Mouse (Mus musculus) liver, embryonic 16.5 days (tissue): Measurements from ENCODE around the gene Ugt1a9. TPM values are rescaled to one million over a fixed set of nuclear protein-coding genes. Genes with fewer than 3 reads are reported as not detected.

ENCODE experiments used
- ATAC-seq: fragments of 200-750 bp; cut with Nextera tagmentation; 2 replicates; pipeline ENCODE4 v1.8.0; 2017; ENCODE audit warnings: low read depth, mild to moderate bottlenecking, moderate number of reproducible peaks, moderate library complexity
- H3K27ac ChIP-seq: fragments of 300-500 bp; sonication (generic); 2 replicates; pipeline ENCODE4 v1.5.1; 2014; ENCODE audit warnings: mild to moderate bottlenecking, low read length
- H3K27me3 ChIP-seq: fragments of 300-500 bp; sonication (generic); 2 replicates; pipeline ENCODE4 v1.6.1; 2014; ENCODE audit warnings: low read depth, low read length, mixed read lengths; ENCODE audit not compliant: control insufficient read depth, insufficient read depth
- H3K36me3 ChIP-seq: fragments of 300-500 bp; sonication (generic); 2 replicates; pipeline ENCODE4 v1.6.1; 2014; ENCODE audit warnings: mild to moderate bottlenecking; ENCODE audit not compliant: control insufficient read depth, insufficient read depth
- H3K4me1 ChIP-seq: fragments of 300-500 bp; sonication (generic); 2 replicates; pipeline ENCODE4 v1.6.1; 2014; ENCODE audit warnings: low read depth, low read length, mixed read lengths; ENCODE audit not compliant: control insufficient read depth
- H3K4me2 ChIP-seq: fragments of 300-500 bp; sonication (generic); 2 replicates; pipeline ENCODE4 v1.6.1; 2014; ENCODE audit warnings: low read depth, low read length, mixed read lengths
- H3K4me3 ChIP-seq: fragments of 300-500 bp; sonication (generic); 2 replicates; pipeline ENCODE4 v1.5.1; 2014; ENCODE audit warnings: low read depth, mild to moderate bottlenecking, low read length
- H3K9ac ChIP-seq: fragments of 300-500 bp; sonication (generic); 2 replicates; pipeline ENCODE4 v1.6.1; 2014; ENCODE audit warnings: low read depth, low read length
- H3K9me3 ChIP-seq: fragments of 300-500 bp; sonication (generic); replicated peaks from 2 replicates; pipeline ENCODE4 v1.6.1; 2016; ENCODE audit warnings: low read length; ENCODE audit not compliant: control insufficient read depth
- WGBS: fragments of 180-500 bp; shearing (Covaris S2); extraction: QIAGEN DNeasy Blood & Tissue Kit; methylation state at CpG from one replicate; pipeline ENCODE4 v1.1.7; 2014; ENCODE audit not compliant: insufficient replicate concordance; 5-methylcytosine and 5-hydroxymethylcytosine counted together
- polyA plus RNA-seq: library from polyadenylated mRNA; unstranded; fragments of >200 nt; fragmentation: Nextera tagmentation; extraction: Ambion mirVana; gene quantifications from 2 replicates; pipeline ENCODE4 v1.2.1, GENCODE M21; 2015

The Ugt1a9 gene
- polyA plus RNA-seq, 1 experiment from 2014 or later = 0.44 TPM

- no peak overlapping the region for H3K4me2 ChIP-seq
- no peak for ATAC-seq
- peaks cover 39% of the 10 kb centered on the region for H3K9me3 ChIP-seq
- H3K9ac ChIP-seq = no peak overlapping the region
- H3K4me3 ChIP-seq = no peak overlapping the region
- no peaks in the 10 kb centered on the region for H3K4me1 ChIP-seq
- 47% methylated on average over 7 of the region's 7 CpGs for WGBS
- no peaks in the 10 kb centered on the region for H3K36me3 ChIP-seq
- no peaks in the 10 kb centered on the region for H3K27me3 ChIP-seq
- no peak overlapping the region for H3K27ac ChIP-seq
Observed at GRCm38 (mm10) chr1:88231803-88232499, 161.4 kb downstream of the Ugt1a9 start.

GRCm38 (mm10) chr1:88232664-88233380, 162.2 kb downstream of the Ugt1a9 start:
- no peaks in the 10 kb centered on the region for H3K27me3 ChIP-seq
- no peak overlapping the region for H3K4me2 ChIP-seq
- ATAC-seq = no peak
- H3K4me3 ChIP-seq = no peak overlapping the region
- WGBS = 35% methylated on average over 3 of the region's 3 CpGs
- H3K9ac ChIP-seq = no peak overlapping the region
- no peaks in the 10 kb centered on the region for H3K4me1 ChIP-seq
- H3K36me3 ChIP-seq = no peaks in the 10 kb centered on the region
- no peak overlapping the region for H3K27ac ChIP-seq
- H3K9me3 ChIP-seq = peaks cover 41% of the 10 kb centered on the region

GRCm38 (mm10) chr1:88233421-88234247, 163.0 kb downstream of the Ugt1a9 start:
- no peak for ATAC-seq
- Histone ChIP-seq H3K27me3 (no peaks in the 10 kb centered on the region), H3K9ac (no peak overlapping the region), H3K4me1 (no peaks in the 10 kb centered on the region), H3K9me3 (peaks cover 41% of the 10 kb centered on the region), H3K27ac (no peak overlapping the region), H3K36me3 (no peaks in the 10 kb centered on the region), H3K4me2 (no peak overlapping the region), H3K4me3 (no peak overlapping the region)
- WGBS = 53% methylated on average over 14 of the region's 14 CpGs

- no peak overlapping the region for H3K4me2 ChIP-seq
- H3K27me3 ChIP-seq = no peaks in the 10 kb centered on the region
- H3K9ac ChIP-seq = no peak overlapping the region
- H3K27ac ChIP-seq = no peak overlapping the region
- ATAC-seq = no peak
- no peak overlapping the region for H3K4me3 ChIP-seq
- no peaks in the 10 kb centered on the region for H3K4me1 ChIP-seq
- H3K36me3 ChIP-seq = no peaks in the 10 kb centered on the region
- 45% methylated on average over 4 of the region's 4 CpGs for whole genome bisulfite sequencing
- H3K9me3 ChIP-seq = peaks cover 46% of the 10 kb centered on the region
Observed at GRCm38 (mm10) chr1:88234248-88234610, 163.6 kb downstream of the Ugt1a9 start.

GRCm38 (mm10) chr1:88234646-88235045, 164.0 kb downstream of the Ugt1a9 start:
- no peak overlapping the region for H3K4me2 ChIP-seq
- no peaks in the 10 kb centered on the region for H3K36me3 ChIP-seq
- H3K27ac ChIP-seq = no peak overlapping the region
- no peak overlapping the region for H3K4me3 ChIP-seq
- H3K9ac ChIP-seq = no peak overlapping the region
- no peak for ATAC-seq
- no peaks in the 10 kb centered on the region for H3K27me3 ChIP-seq
- no peaks in the 10 kb centered on the region for H3K4me1 ChIP-seq
- H3K9me3 ChIP-seq = peaks cover 43% of the 10 kb centered on the region
- 31% methylated on average over 5 of the region's 5 CpGs for WGBS

GRCm38 (mm10) chr1:88235046-88235893, 164.7 kb downstream of the Ugt1a9 start:
- Histone ChIP-seq H3K36me3 (no peaks in the 10 kb centered on the region), H3K4me2 (no peak overlapping the region), H3K9ac (no peak overlapping the region), H3K4me1 (no peaks in the 10 kb centered on the region), H3K27me3 (no peaks in the 10 kb centered on the region), H3K4me3 (no peak overlapping the region), H3K27ac (no peak overlapping the region), H3K9me3 (peaks cover 41% of the 10 kb centered on the region)
- 44% methylated on average over 11 of the region's 11 CpGs for WGBS
- no peak for ATAC-seq

GRCm38 (mm10) chr1:88235894-88236415, 165.4 kb downstream of the Ugt1a9 start:
- Histone ChIP-seq H3K4me1 (no peaks in the 10 kb centered on the region), H3K9ac (no peak overlapping the region), H3K9me3 (peaks cover 42% of the 10 kb centered on the region), H3K4me3 (no peak overlapping the region), H3K27me3 (no peaks in the 10 kb centered on the region), H3K4me2 (no peak overlapping the region), H3K27ac (no peak overlapping the region), H3K36me3 (no peaks in the 10 kb centered on the region)
- WGBS = 37% methylated on average over 4 of the region's 4 CpGs
- ATAC-seq = no peak

- no peak for ATAC-seq
Observed at GRCm38 (mm10) chr1:88237311-88237710, 166.7 kb downstream of the Ugt1a9 start.

More at GRCm38 (mm10) chr1:88237311-88237710, 166.7 kb downstream of the Ugt1a9 start:
- WGBS = 57% methylated on average over 5 of the region's 5 CpGs
- Histone ChIP-seq H3K4me3 (no peak overlapping the region), H3K27ac (no peak overlapping the region), H3K27me3 (no peaks in the 10 kb centered on the region), H3K9ac (no peak overlapping the region), H3K4me1 (no peaks in the 10 kb centered on the region), H3K9me3 (peaks cover 41% of the 10 kb centered on the region), H3K4me2 (no peak overlapping the region), H3K36me3 (no peaks in the 10 kb centered on the region)
